33 mouse cellular contexts compared by ENCODE assay signal in genomic region chr19:31996916-31997315, GRCm38 (mm10).
"Had no signal": no experiment of that assay in that cellular context is flagged by ENCODE, and none has a peak within 500 bp of the region (broad histone marks: within the 10 kb centered on the region; RNA-seq: fewer than 3 reads in every experiment).

No protein-coding gene starts in this region.

- H3K27ac ChIP-seq: heart, embryonic 10.5 days; heart, embryonic 13.5 days; heart, embryonic 15.5 days; hindbrain, embryonic 10.5 days; hindbrain, embryonic 12.5 days; hindbrain, embryonic 13.5 days; hindbrain, embryonic 14.5 days; hindbrain, embryonic 15.5 days; hindbrain, postnatal 0 days; intestine, embryonic 15.5 days; kidney, embryonic 15.5 days; kidney, postnatal 0 days; layer of hippocampus, adult 2 months; left cerebral cortex, adult 2 months had no signal

- H3K9ac ChIP-seq: heart, embryonic 12.5 days; heart, embryonic 13.5 days; heart, embryonic 15.5 days; hindbrain, embryonic 12.5 days; hindbrain, embryonic 13.5 days; hindbrain, embryonic 14.5 days; hindbrain, embryonic 15.5 days; intestine, embryonic 15.5 days; kidney, embryonic 15.5 days had no signal

- H3K36me3 ChIP-seq: heart, embryonic 12.5 days; heart, embryonic 15.5 days; hindbrain, embryonic 10.5 days; hindbrain, embryonic 12.5 days; hindbrain, embryonic 13.5 days; hindbrain, embryonic 15.5 days; intestine, embryonic 15.5 days; kidney, embryonic 15.5 days had no signal

- ATAC-seq: hindbrain, embryonic 16.5 days; hindbrain, postnatal 0 days; inflammation-experienced regulatory T-cells, adult 6 months; intestine, embryonic 15.5 days; intestine, embryonic 16.5 days; intestine, postnatal 0 days had no signal

- H3K9me3 ChIP-seq: heart, embryonic 10.5 days; heart, embryonic 12.5 days; heart, embryonic 13.5 days; heart, embryonic 15.5 days; hindbrain, embryonic 10.5 days; hindbrain, embryonic 12.5 days; hindbrain, embryonic 13.5 days; hindbrain, embryonic 15.5 days; intestine, embryonic 15.5 days; kidney, embryonic 15.5 days had no signal

- H3K27me3 ChIP-seq: heart, embryonic 12.5 days; heart, embryonic 13.5 days; heart, embryonic 15.5 days; hindbrain, embryonic 12.5 days; hindbrain, embryonic 13.5 days; hindbrain, embryonic 15.5 days; intestine, embryonic 15.5 days; kidney, embryonic 15.5 days had no signal

- H3K4me1 ChIP-seq: heart, embryonic 10.5 days; heart, embryonic 12.5 days; heart, embryonic 15.5 days; hindbrain, embryonic 10.5 days; hindbrain, embryonic 12.5 days; hindbrain, embryonic 13.5 days; hindbrain, embryonic 15.5 days; intestine, embryonic 15.5 days; kidney, embryonic 15.5 days had no signal

- H3K4me3 ChIP-seq: heart, embryonic 10.5 days; heart, embryonic 12.5 days; heart, embryonic 13.5 days; heart, embryonic 15.5 days; hindbrain, embryonic 10.5 days; hindbrain, embryonic 12.5 days; hindbrain, embryonic 13.5 days; hindbrain, embryonic 15.5 days; intestine, embryonic 15.5 days; kidney, embryonic 15.5 days; layer of hippocampus, adult 2 months; left cerebral cortex, adult 2 months had no signal

- DNase-seq: heart, postnatal 14 days; kidney, adult 11 months; kidney, adult 18-20 months; kidney, adult 2 months; kidney, adult 8-10 months; kidney, adult 9 months; kidney, postnatal 10 days; kidney, postnatal 14 days; kidney, postnatal 25 days; kidney, postnatal 36 days; kidney, postnatal 4 days; layer of hippocampus, adult 9-11 months; layer of hippocampus, postnatal 36 days had no signal

- H3K4me2 ChIP-seq: heart, embryonic 11.5 days; heart, embryonic 12.5 days; heart, embryonic 13.5 days; heart, embryonic 15.5 days; hindbrain, embryonic 12.5 days; hindbrain, embryonic 13.5 days; hindbrain, embryonic 14.5 days; hindbrain, embryonic 15.5 days; intestine, embryonic 15.5 days; kidney, embryonic 15.5 days had no signal
